Mouse (Mus musculus): Measurements from ENCODE around the gene Ubl4b. TPM values are rescaled to one million over a fixed set of nuclear protein-coding genes. Genes with fewer than 3 reads are reported as not detected.

The Ubl4b gene
- polyA plus RNA-seq, 1 experiment from 2014 or later = not detected

- Histone ChIP-seq H3K27me3 (ENCODE audit: control insufficient read depth, insufficient read depth, low read length) (peaks cover 34% of the 10 kb centered on the region), H3K4me2 (ENCODE audit: low read depth) (no peak overlapping the region), H3K4me1 (ENCODE audit: control insufficient read depth, insufficient read depth, low read length) (0 out of 2 replicates have a peak, but pooled peaks cover under 1% of the 10 kb centered on the region), H3K4me3 (ENCODE audit: low read depth, low read length) (no peak overlapping the region), H3K9ac (ENCODE audit: low read length) (no peak overlapping the region), H3K9me3 (ENCODE audit: control insufficient read depth, low read length) (no peaks in the 10 kb centered on the region), H3K36me3 (ENCODE audit: control insufficient read depth, insufficient read depth, low read length) (no peaks in the 10 kb centered on the region), H3K27ac (ENCODE audit: low read depth, low read length) (no peak overlapping the region)
- no peak for ATAC-seq (ENCODE audit: insufficient read depth, low FRiP score, low TSS enrichment)
- DNase-seq (ENCODE audit: low spot score) = no peak
- WGBS = 41% methylated on average over 3 of the region's 3 CpGs
Observed at GRCm38 (mm10) chr3:107577810-107578390, 23.0 kb upstream of the Ubl4b start.

DNA sequence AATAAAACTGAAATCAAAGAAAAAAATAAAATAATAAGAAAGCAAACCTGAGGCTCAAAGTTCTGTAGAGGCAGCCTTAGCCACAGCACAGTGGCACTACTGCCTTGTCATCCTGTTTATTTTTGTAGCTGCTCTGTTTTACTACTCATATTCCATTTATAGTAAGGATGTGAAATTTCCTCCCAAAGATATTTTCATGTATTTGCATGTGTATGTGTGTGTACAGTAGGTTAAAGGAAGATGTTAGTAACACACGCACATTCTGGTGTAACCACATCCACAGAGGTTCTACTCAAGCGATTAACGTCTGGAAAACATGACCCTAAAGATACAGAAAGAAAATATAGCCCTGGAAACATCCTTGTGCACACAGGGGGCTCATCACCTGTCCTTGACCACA, 21.9 kb upstream of the Ubl4b start:
- Histone ChIP-seq H3K27me3 (ENCODE audit: control insufficient read depth, insufficient read depth, low read length) (peaks cover 23% of the 10 kb centered on the region), H3K27ac (ENCODE audit: low read depth, low read length) (no peak overlapping the region), H3K4me1 (ENCODE audit: control insufficient read depth, insufficient read depth, low read length) (no peaks in the 10 kb centered on the region), H3K36me3 (ENCODE audit: control insufficient read depth, insufficient read depth, low read length) (no peaks in the 10 kb centered on the region), H3K4me3 (ENCODE audit: low read depth, low read length) (no peak overlapping the region), H3K9ac (ENCODE audit: low read length) (no peak overlapping the region), H3K4me2 (ENCODE audit: low read depth) (no peak overlapping the region), H3K9me3 (ENCODE audit: control insufficient read depth, low read length) (no peaks in the 10 kb centered on the region)
- ATAC-seq (ENCODE audit: insufficient read depth, low FRiP score, low TSS enrichment) (no peak), DNase-seq (ENCODE audit: low spot score) (no peak)
- 86% methylated on average over 3 of the region's 3 CpGs for WGBS

- H3K4me3 ChIP-seq (ENCODE audit: low read depth, low read length) = no peak overlapping the region
- H3K27ac ChIP-seq (ENCODE audit: low read depth, low read length) = no peak overlapping the region
- DNase-seq (ENCODE audit: low spot score) (no peak), ATAC-seq (ENCODE audit: insufficient read depth, low FRiP score, low TSS enrichment) (no peak)
- H3K36me3 ChIP-seq (ENCODE audit: control insufficient read depth, insufficient read depth, low read length) = no peaks in the 10 kb centered on the region
- no peaks in the 10 kb centered on the region for H3K27me3 ChIP-seq (ENCODE audit: control insufficient read depth, insufficient read depth, low read length)
- H3K9me3 ChIP-seq (ENCODE audit: control insufficient read depth, low read length) = no peaks in the 10 kb centered on the region
- no peak overlapping the region for H3K4me2 ChIP-seq (ENCODE audit: low read depth)
- no peaks in the 10 kb centered on the region for H3K4me1 ChIP-seq (ENCODE audit: control insufficient read depth, insufficient read depth, low read length)
- no peak overlapping the region for H3K9ac ChIP-seq (ENCODE audit: low read length)
- WGBS = 53% methylated on average over 2 of the region's 2 CpGs
Observed at GRCm38 (mm10) chr3:107571205-107571604, 16.3 kb upstream of the Ubl4b start.

DNA sequence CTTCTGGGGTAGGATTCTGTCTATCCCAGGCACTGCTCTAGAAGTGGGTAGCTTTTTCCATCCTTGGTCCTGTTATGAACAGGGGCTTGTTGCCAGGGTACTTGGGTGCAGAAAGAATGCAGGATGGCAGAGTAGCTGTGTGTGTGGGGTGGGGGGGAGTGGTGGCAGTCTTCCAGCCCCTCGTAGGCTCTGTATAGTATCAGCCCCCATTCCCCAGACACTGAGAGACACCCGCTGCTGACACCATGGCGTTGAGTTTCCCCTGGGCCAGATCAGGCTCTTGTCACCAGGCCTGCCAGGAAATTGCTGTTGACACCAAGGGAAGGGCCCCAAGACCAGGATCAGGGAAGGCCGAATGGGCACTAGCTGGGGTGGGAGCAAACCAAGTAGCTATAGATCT, 13.8 kb upstream of the Ubl4b start:
- Histone ChIP-seq H3K9me3 (ENCODE audit: control insufficient read depth, low read length) (no peaks in the 10 kb centered on the region), H3K4me2 (ENCODE audit: low read depth) (no peak overlapping the region), H3K9ac (ENCODE audit: low read length) (no peak overlapping the region), H3K27ac (ENCODE audit: low read depth, low read length) (no peak overlapping the region), H3K4me1 (ENCODE audit: control insufficient read depth, insufficient read depth, low read length) (no peaks in the 10 kb centered on the region), H3K4me3 (ENCODE audit: low read depth, low read length) (no peak overlapping the region), H3K36me3 (ENCODE audit: control insufficient read depth, insufficient read depth, low read length) (no peaks in the 10 kb centered on the region), H3K27me3 (ENCODE audit: control insufficient read depth, insufficient read depth, low read length) (no peaks in the 10 kb centered on the region)
- WGBS = 80% methylated on average over 4 of the region's 4 CpGs
- DNase-seq (ENCODE audit: low spot score) = no peak
- ATAC-seq (ENCODE audit: insufficient read depth, low FRiP score, low TSS enrichment) = no peak

- Histone ChIP-seq H3K36me3 (ENCODE audit: control insufficient read depth, insufficient read depth, low read length) (no peaks in the 10 kb centered on the region), H3K9ac (ENCODE audit: low read length) (no peak overlapping the region), H3K27ac (ENCODE audit: low read depth, low read length) (no peak overlapping the region), H3K4me3 (ENCODE audit: low read depth, low read length) (no peak overlapping the region), H3K4me1 (ENCODE audit: control insufficient read depth, insufficient read depth, low read length) (no peaks in the 10 kb centered on the region), H3K9me3 (ENCODE audit: control insufficient read depth, low read length) (no peaks in the 10 kb centered on the region), H3K27me3 (ENCODE audit: control insufficient read depth, insufficient read depth, low read length) (no peaks in the 10 kb centered on the region), H3K4me2 (ENCODE audit: low read depth) (no peak overlapping the region)
- no peak for ATAC-seq (ENCODE audit: insufficient read depth, low FRiP score, low TSS enrichment)
- 86% methylated on average over 7 of the region's 7 CpGs for WGBS
- DNase-seq (ENCODE audit: low spot score) = no peak
Observed at GRCm38 (mm10) chr3:107567766-107568165, 12.9 kb upstream of the Ubl4b start.

GRCm38 (mm10) chr3:107565331-107565730, 10.5 kb upstream of the Ubl4b start:
- DNase-seq (ENCODE audit: low spot score) (no peak), ATAC-seq (ENCODE audit: insufficient read depth, low FRiP score, low TSS enrichment) (no peak)
- Histone ChIP-seq H3K4me1 (ENCODE audit: control insufficient read depth, insufficient read depth, low read length) (no peaks in the 10 kb centered on the region), H3K36me3 (ENCODE audit: control insufficient read depth, insufficient read depth, low read length) (no peaks in the 10 kb centered on the region), H3K9ac (ENCODE audit: low read length) (no peak overlapping the region), H3K27me3 (ENCODE audit: control insufficient read depth, insufficient read depth, low read length) (no peaks in the 10 kb centered on the region), H3K4me2 (ENCODE audit: low read depth) (no peak overlapping the region), H3K9me3 (ENCODE audit: control insufficient read depth, low read length) (no peaks in the 10 kb centered on the region), H3K27ac (ENCODE audit: low read depth, low read length) (no peak overlapping the region), H3K4me3 (ENCODE audit: low read depth, low read length) (no peak overlapping the region)
- WGBS = 38% methylated on average over 3 of the region's 3 CpGs

DNA sequence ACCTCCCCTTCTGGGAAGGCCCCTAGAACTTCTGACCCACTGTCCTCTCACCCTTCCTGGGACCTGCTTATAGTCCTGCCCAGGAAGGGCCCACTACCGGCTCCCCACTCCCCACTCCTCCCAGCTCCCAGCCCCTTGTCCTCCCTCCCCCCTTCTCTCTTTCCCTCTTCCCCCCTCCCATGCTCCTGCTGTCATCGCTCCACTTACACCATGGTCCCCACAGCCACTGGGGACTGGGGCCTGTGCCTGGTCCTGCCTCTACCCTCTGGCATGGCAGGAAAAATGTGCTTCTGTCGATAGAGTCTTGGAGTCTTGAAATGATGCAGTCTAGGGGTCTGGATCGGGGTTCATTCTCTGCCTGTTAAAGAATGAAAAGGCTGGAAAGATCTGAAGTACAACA, 9.0 kb upstream of the Ubl4b start:
- ATAC-seq (ENCODE audit: insufficient read depth, low FRiP score, low TSS enrichment) = no peak
- no peak overlapping the region for H3K27ac ChIP-seq (ENCODE audit: low read depth, low read length)
- no peak overlapping the region for H3K4me3 ChIP-seq (ENCODE audit: low read depth, low read length)
- no peak for DNase-seq (ENCODE audit: low spot score)
- H3K9me3 ChIP-seq (ENCODE audit: control insufficient read depth, low read length) = no peaks in the 10 kb centered on the region
- no peaks in the 10 kb centered on the region for H3K36me3 ChIP-seq (ENCODE audit: control insufficient read depth, insufficient read depth, low read length)
- no peaks in the 10 kb centered on the region for H3K27me3 ChIP-seq (ENCODE audit: control insufficient read depth, insufficient read depth, low read length)
- H3K9ac ChIP-seq (ENCODE audit: low read length) = no peak overlapping the region
- no peaks in the 10 kb centered on the region for H3K4me1 ChIP-seq (ENCODE audit: control insufficient read depth, insufficient read depth, low read length)
- no peak overlapping the region for H3K4me2 ChIP-seq (ENCODE audit: low read depth)
- WGBS = 50% methylated on average over 4 of the region's 4 CpGs

DNA sequence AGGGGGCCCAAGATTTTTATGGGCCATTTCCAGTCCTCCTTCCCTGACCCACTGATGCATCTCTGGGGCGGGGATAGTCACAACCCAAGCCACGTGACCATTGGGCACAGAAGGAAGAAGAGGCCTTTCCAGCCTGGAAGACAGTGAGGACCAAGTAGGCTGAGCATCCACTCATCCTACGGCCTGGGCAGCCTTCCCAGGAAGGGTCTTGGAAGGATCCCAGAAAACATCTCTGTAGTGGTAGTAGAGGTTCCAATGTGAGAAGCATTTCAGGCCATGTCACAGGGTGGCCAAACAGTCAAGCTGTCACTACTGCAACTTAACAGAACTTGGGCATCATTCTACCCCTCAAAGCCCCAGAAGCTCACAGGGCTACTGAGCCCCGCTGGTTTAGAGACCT, 7.7 kb upstream of the Ubl4b start:
- ATAC-seq (ENCODE audit: insufficient read depth, low FRiP score, low TSS enrichment) (no peak), DNase-seq (ENCODE audit: low spot score) (no peak)
- Histone ChIP-seq H3K4me1 (ENCODE audit: control insufficient read depth, insufficient read depth, low read length) (no peaks in the 10 kb centered on the region), H3K36me3 (ENCODE audit: control insufficient read depth, insufficient read depth, low read length) (no peaks in the 10 kb centered on the region), H3K4me3 (ENCODE audit: low read depth, low read length) (no peak overlapping the region), H3K9me3 (ENCODE audit: control insufficient read depth, low read length) (no peaks in the 10 kb centered on the region), H3K4me2 (ENCODE audit: low read depth) (no peak overlapping the region), H3K27me3 (ENCODE audit: control insufficient read depth, insufficient read depth, low read length) (no peaks in the 10 kb centered on the region), H3K9ac (ENCODE audit: low read length) (no peak overlapping the region), H3K27ac (ENCODE audit: low read depth, low read length) (no peak overlapping the region)
- whole genome bisulfite sequencing = 56% methylated on average over 4 of the region's 4 CpGs

DNA sequence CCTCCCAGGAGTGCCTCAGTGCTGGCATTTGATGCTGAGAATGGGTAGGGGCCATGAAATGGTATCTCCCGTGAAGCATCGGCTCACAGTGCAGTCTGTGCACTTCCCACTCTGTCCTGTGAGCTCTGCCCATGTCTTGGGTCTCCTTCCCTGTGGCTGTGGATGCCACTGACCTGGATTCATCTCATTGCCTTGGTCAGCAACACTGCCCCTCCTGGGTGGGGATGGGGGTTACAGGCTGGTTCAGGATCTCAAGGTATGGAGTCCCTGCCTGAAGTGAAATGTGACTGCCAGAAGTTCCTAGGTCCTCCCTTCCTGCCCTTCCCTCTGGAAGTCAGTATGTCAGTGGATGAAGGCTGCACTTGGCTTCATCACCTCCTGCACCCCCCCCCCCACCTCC, 7.2 kb upstream of the Ubl4b start:
- Histone ChIP-seq H3K4me3 (ENCODE audit: low read depth, low read length) (no peak overlapping the region), H3K9ac (ENCODE audit: low read length) (no peak overlapping the region), H3K27ac (ENCODE audit: low read depth, low read length) (no peak overlapping the region), H3K9me3 (ENCODE audit: control insufficient read depth, low read length) (no peaks in the 10 kb centered on the region), H3K27me3 (ENCODE audit: control insufficient read depth, insufficient read depth, low read length) (no peaks in the 10 kb centered on the region), H3K4me2 (ENCODE audit: low read depth) (no peak overlapping the region), H3K36me3 (ENCODE audit: control insufficient read depth, insufficient read depth, low read length) (no peaks in the 10 kb centered on the region), H3K4me1 (ENCODE audit: control insufficient read depth, insufficient read depth, low read length) (no peaks in the 10 kb centered on the region)
- no peak for DNase-seq (ENCODE audit: low spot score)
- no peak for ATAC-seq (ENCODE audit: insufficient read depth, low FRiP score, low TSS enrichment)
- 67% methylated on average over 2 of the region's 2 CpGs for WGBS
